Mouse (Mus musculus) monocyte, adult 2 months (primary cell): ENCODE measurements around the gene Sult2b1.

Experiments used
- DNase-seq, 2 experiments: peaks; one replicate each; pipeline ENCODE4 v3.0.0; 2022; ENCODE audit warnings: low spot score in 2 of 2, low read depth in 1 of 2

Gene Sult2b1

DNA sequence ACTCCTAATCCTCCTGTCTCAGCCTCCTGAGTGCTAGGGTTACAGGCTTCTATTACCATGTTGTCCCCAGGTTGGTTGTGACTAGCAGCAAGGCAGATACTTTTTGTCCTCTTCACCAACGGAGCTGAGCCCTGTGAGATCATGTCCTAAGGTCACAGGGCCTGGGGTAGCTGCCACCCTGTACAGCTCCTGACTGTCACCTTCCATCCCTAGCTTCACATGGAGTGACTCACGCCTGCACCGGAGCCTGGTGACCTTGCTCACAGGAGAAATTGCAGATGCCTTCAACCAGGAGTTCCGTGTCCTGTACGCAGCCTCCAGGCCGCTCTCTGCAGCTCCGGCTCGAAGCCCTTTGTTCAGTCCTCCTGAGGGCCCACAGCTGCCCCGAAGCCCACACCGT, 58.0 kb downstream of the Sult2b1 start:
- DNase-seq, result no peak

DNA sequence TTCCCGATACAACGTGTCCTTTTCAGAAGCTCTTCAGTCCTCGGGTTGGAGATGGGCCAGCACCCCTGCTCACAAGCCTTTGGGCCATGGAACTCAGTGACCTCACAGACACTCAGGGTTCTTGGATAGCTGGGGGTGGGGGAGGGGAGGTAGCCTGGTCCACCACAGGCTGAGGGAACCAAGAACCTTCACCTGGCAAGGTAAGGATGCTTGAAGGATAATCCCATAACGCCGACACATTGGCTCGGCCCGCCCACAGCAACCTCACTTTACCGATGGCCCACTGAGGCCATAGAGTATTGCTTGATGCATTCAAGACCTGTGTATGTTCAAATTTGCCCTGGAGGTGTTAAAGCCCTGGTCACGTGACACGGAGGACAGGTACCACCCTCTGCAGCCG, 58.8 kb downstream of the Sult2b1 start, which contains the start of gene Spaca4:
Gene Spaca4, minus strand, starts transcription at position 101 of the 400 bp plus-strand sequence.
- no peak for DNase-seq

DNA sequence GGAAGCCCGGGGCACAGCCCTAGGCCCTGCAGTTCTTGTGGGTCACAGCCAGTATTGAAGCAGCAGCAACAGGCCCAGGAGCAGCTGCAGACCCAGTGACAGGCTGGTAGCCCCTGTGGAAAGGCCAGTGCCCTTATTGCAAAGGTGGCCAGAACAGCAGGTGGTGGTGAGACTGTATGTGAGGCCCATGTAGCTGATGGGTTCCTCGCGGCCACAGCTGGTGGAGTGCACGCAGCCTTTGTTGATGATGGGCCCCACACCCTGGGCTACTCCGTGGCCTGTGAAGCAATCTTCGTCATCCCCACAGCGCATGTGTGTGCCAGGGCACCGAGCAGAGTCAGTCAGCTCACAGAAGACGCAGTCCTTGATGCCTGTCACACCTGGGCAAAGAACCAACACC, 59.3 kb downstream of the Sult2b1 start:
- DNase-seq, result no peak

DNA sequence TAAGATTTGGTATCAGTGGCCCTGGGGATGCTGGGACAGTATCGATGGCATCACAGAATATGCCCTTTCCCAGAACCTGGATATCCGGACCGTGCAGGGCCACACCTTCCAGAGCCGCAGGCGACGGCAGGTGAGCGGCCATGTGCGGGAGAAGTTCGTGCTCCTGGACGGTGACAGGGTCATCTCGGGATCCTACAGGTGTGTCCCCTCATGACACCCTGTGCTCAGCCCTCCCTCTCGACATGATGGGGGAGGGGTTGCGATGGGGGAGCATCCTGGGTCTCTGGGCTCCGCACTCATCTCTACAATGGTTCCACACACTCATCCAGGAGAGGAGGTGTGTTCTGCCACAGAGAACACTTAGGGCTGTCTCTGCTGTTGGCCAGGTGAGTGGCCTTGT, 60.7 kb downstream of the Sult2b1 start:
- no peak for DNase-seq

DNA sequence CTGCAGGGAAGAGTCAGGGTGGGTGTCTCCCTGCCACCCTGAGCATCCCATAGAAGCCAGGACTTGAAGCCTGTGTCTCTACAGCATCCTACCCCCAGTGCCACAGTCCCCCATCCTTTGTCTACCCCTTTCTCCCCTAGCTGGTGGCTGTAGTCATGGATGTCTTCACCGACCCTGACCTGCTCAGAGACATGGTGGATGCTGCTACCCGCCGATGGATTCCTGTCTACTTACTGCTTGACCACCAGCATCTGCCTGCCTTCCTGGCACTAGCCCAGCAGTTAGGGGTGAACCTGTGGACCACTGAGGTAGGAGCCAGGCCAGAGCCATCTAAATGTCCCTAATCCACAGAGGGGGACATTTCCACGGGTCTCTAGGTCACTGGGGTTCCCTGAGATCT, 61.2 kb downstream of the Sult2b1 start:
- no peak for DNase-seq

DNA sequence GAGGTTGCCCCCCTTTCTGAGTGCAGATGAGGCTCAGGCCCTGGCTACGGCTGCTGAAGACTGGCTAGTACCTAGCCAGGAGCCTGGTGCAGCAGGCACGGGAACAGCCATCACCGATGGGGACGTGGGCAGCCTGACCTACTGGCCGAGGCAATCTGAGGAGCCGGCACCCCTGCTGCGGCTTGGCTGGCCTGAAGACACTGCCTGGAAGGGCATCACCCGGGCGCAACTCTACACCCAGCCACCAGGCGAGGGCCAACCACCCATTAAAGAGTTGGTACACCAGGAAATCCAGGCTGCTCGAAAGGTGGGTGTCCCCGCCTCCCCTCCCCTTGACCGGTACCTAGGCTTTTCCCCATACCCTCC, 62.1 kb downstream of the Sult2b1 start:
- no peak for DNase-seq

DNA sequence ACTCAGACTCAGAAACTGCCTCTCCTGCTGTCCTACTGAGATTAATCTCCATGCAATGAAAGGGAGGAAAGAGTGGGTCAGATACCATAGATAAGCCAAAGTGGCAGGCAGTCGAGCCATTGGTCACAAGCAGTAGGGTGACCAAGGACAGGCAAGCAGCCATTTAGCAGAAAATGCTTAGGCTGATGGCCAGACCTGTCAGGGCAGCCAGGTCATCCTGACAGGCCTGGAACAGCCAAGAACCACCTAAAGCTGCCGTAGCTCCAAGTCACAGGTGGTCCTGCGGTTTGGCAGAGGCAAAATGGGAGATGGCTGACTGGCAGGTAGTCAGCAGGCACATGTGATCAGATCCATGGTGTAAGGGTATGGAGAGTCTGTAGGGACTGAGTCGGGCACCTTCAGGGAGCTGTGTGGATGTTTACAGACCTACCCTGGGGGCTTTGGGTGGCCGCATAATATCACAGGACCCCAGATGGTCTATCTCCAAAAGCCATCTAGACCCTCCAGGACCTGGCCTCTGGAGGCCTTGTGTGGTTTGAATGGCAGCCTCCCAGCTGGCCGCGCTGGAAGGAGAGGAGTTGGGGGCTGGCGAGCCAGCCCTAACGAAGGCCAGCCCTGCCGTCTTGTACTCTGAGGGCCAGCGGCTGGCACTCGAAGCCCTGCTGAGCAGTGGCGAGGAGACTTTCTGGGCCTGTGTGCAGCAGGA, 62.7 kb downstream of the Sult2b1 start:
- DNase-seq, result no peak

DNA sequence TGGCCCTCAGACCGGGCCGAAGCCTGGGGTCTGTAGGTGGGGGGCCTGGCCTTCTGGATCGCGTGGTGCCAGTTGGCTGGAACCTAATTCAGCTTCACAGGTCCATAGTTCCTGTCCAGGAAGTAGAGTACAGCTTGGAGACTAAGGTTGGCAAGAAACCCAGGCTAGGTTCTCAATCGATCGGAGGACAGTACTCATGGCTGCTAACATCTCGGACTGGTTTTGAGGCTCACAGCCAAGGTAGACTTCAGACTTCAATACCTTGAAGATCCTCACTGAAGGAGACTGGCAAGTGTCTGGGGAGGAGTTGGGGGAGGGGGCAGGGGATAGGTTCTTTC, 63.3 kb downstream of the Sult2b1 start:
- DNase-seq, result no peak

DNA sequence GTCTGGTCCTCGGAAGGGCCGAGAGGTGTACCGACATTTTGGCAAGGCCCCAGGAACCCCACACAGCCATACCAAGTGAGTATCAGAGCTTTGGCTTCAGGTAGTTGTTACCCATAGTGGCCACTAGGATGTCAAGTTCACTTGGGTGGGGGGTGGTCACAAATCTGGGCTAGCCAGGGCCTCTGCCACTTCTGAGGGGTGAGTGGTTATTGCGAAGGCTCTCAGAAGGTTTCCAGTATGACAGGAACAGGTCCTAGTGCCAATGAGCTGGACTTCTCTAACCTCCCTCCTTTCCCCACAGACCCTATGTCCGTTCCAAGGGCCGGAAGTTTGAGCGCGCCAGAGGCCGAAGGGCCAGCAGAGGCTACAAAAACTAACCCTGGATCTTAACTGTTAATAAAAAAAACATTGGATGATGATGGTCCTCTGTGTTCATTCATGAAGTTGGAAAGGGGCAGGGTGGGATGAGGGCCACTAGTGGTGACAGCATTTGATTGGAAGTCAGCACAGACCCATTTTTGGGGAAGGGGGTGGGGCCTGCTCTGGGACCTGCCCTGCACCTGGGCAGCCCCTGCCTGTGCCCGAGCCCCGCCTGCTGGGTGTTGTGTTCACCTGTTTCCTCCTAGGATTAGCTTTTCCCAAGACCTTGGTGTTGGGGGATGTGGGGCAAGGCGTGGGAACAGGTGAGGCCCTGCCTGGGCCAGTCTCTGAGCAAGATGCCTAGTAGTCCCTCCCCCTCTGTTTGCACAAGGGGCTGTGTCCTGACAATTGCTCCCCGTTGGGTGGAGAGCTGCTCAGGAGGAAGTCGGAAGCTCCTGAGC, 63.8 kb downstream of the Sult2b1 start, which contains the start of gene Fam83e:
Gene Fam83e, plus strand, starts transcription at position 800 of the 821 bp plus-strand sequence.
- DNase-seq, result no peak

DNA sequence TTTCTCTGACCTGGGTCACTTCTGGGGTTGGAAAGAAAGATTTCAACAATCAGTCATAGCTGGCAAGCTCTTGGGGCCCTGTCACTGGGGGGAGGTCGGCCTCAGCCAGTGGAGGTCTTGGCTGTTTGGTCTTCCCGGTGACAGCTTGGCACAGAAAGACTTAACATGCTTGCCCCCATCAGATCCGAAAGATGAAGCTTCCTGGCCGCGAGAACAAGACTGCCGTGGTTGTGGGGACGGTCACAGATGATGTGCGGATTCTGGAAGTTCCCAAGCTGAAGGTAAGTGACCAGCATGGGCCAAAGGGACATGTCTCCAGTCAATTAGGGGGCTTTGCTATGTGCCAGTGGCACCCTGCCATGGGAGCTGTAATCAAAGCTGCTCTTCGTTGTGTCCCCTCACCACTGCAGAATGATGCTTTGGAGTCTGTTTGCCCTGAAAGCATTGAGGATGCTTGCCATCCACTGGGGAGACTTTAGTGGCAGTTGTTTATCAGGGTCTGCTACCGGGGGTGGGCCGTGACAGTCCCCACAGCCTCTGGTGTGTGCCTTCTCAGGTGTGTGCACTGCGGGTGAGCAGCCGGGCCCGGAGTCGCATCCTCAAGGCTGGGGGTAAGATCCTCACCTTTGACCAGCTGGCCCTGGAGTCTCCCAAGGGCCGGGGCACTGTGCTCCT, 64.6 kb downstream of the Sult2b1 start:
- no peak for DNase-seq

DNA sequence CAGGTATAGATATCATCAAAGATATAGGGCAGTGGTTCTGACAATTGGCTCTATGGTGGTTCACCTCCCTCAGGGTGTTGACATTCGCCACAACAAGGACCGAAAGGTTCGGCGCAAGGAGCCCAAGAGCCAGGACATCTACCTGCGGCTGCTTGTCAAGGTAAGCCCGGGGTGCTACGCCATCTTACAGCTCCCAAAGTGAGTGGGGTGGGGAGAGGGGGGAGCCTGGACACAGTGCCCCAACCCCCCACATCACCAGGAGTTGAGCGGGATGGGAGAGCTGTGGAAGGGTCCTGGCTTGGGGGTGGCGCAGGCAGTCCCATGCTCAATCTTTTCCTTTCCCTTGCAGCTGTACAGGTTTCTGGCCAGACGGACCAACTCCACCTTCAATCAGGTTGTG, 65.3 kb downstream of the Sult2b1 start:
- DNase-seq, result no peak

DNA sequence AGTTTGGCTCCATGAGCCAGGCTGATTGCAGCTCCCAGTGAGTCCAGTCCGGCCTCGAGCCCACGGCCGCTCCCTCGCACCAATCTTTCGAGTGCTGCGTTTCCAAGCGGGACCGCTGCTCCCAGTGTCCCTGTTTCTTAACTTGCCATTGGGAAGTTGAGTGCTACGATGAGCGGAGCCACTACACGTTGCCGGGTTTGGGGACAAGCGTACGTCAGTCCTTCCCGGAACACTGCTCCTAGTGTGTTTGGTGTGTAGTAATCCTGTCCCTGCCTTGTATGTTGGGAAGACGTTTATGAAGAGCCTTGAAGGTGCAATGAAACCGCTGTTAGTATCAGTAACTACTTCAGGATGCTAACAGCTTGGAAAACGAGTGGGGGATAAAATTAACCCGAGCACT, 66.1 kb downstream of the Sult2b1 start:
- no peak for DNase-seq

DNA sequence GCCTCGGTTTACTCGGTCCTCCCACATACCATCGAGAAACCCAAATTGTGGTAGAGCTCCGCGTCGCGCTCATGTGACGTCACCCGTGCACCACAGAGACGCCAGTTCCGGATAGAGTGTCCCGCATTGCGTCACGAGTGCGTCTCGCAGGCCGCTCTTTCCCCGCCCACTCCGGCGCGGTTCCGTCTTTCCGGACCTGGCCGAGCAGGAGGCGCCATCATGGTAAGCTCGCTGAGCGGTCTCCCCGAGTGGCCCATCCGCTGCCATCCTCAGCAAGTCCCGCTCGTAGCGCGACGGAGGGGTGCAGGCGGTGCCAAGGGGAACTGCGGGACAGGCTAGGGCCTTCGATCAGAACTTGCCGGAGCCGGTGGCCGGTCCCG, 66.6 kb downstream of the Sult2b1 start, which contains the start of gene Sphk2:
Gene Sphk2, minus strand, starts transcription at position 85 of the 380 bp plus-strand sequence.
- DNase-seq, result peak; percentile 94 to 99

DNA sequence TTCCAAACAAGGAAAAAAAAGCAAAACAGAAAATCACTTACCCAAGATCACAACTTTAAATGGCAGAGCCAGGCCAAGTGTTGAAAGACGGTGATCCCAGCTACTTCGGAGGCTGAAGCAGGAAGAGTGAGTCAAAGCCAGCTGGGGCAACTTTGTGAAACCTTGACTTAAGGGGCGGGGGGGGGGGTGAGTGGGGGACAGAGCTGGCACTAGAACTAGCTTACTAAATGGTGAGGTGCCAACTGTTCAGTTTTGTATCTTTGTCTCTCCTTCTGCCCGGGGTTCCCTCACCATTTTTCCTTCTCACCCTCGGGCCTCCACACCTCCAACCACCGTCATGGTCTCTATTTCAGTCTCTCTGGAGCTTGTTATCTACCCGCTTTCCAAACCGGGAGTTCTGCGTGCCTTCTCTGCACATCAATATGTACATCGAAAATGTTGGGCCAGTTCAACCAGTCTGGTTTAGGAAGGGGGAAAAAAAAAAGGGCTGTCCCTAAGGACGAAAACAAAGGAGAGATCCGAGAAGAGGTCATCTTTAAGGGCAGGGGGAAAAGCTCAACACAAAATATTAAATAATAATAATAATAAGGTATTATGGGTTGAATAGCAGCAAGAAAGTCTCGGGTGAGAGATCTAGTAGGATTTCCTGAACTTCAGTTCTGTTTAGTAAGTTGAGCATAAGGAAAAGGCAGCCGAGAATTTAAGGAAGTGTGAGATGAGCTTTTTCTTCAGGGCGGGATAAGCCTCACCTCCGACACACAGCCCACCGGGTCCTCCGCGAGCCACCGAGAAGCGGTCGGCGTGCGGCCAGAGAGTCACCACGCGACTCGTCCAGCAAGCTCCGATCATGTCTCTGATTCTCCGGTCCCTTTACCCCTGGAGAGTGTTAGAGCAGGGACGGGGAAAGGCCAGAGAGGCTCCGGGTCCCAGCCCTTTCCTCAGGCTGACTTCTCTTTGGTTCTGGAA, 67.2 kb downstream of the Sult2b1 start:
- no peak for DNase-seq

DNA sequence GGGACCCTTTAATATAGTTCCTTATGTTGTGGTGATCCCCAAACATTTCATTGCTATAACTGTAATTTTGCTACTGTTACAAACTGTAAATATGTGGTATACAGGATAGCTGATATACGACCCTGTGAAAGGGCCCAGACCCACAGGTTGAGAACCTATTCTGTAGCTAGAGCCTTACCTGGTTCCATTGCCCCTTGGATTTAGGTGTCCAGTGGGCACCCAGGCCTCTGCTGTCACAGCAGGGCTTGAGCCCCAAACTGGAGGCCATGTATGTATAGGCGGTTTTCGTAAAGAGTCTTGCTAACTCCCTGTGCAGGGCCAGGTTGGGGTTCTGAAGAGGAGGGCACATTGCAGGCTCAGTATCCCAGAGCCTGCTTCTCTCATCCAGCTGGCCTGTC, 68.0 kb downstream of the Sult2b1 start:
- no peak for DNase-seq

DNA sequence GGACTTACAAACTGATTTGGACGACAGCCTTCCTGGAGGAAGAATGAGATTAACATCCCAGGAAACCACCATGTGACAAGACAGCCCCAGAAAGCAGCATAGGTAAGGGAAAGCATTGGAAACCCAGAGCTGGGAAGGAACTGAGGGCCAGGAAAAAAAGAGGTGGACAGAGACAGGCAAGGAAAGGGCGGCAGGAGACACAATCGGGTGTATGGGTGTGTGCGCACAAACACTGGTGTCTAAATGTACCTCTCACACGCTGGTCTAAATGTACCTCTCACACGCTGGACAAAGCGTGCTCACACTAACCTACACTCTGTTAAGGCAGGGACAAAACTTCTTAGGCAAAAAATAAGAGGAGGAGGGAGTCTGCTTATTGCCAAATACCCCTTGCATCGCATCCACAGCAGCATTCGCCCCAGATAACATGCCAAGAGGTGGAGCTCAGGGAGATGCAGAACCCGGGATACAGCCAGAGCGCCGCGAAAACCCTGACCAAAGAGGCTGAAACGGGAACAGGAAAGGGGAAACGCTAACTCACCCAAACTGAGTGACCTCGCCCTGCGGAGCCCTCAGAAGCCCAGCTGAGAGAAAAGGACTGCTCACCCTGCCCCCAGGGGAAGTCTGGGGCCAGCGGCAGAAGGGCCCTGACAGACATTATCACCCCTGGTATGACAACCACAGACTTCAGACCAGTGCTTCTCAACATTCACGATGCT, 68.6 kb downstream of the Sult2b1 start:
- peak; percentile 75 to 86 for DNase-seq

DNA sequence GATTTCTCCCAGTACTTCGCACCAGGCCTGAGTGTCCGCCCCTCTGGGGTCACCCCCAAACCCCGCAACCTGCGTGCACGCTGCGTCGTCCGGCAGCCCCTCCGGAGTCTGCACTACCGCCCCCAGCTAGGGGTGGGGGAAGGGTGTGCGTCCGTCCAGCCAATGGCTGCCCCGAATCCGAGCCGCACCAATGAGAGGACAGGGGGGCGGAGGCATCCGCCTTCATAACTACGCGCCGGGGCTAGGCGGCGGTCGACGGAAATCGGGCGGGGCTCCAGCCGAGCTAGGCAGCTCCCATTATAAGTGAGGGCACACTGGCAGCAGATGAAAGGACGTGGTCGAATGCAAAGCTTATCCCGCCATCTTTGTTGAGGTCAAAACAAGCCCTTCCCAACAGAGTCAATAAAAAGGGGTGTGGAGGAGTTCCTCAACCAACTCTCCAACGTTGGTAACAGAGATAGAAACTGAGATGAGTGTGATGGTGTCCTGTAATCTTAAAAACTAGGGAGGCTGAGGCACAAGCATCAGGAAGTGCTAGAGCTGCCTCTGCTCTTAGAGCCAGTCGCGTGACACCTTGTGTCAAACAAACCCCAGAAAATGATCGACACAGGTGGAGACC, 69.3 kb downstream of the Sult2b1 start, which contains the start of gene Rpl18:
Gene Rpl18, plus strand, starts transcription at position 368 of the 619 bp plus-strand sequence.
- peak; percentile 91 to 94 for DNase-seq

DNA sequence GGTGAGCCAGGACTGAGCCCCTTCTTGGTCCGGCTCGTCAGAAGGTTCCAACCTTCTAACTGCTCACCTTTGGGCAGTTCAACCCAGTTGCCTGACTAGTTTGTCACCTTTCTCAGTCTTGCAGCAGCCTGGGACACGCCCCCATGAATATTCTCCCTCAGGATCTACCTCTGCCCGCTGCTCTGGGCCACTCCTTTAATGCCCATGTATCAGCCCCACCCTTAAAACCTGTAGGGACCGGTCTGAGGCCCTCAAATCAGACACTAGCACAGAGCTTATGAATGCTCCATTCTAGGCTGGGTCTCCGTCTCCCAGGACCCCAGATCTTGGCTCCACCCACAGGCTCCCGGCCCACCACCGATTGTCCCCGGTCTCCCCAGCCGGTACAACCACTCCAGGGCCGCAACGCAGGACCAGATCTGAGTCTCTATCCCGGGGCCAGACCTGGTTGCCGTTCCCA, 69.8 kb downstream of the Sult2b1 start:
- no peak for DNase-seq

DNA sequence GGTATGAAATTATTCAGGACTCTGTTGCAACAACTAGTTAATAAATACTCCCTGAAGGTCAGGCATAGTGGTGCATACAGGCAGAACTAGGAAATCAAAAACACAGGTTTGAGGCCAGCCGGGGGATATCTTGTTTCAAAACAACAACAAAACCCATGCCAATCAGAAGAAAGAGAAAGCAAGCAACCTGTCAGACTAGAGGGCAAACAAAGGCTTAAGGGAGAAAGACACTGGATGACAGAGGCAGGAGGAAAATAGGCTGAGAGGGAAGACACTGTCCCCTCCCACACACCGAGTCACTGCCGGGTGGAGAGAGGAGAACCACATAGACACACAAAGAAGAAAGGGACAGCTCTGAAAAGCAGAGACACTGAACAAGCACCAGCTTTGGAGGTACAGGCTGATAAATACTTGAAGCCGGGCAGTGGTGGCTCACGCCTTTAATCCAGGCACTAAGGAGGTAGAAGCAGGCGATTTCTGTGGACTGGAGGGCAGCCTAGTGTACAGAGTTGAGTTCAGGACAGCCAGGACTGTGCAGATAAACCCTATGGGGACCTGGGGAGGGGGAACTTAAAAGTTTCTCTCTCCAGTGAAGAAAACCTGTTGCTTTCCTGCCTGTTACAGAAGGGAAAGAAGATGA, 70.5 kb downstream of the Sult2b1 start:
- DNase-seq, result no peak
